Mouse (Mus musculus): Measurements from ENCODE around the gene Agpat1. TPM values are rescaled to one million over a fixed set of nuclear protein-coding genes. Genes with fewer than 3 reads are reported as not detected.

Gene Agpat1
- polyA plus RNA-seq, 1 experiment from 2014 or later = 42.6 TPM

- H3K4me1 ChIP-seq (ENCODE audit: control insufficient read depth, insufficient read depth, low read length) = peaks cover 50% of the 10 kb centered on the region
- ATAC-seq (ENCODE audit: insufficient read depth, low FRiP score) = no peak
- peak overlapping the region; percentile 66 for H3K9ac ChIP-seq (ENCODE audit: low read length)
- no peaks in the 10 kb centered on the region for H3K9me3 ChIP-seq (replicated peaks; ENCODE audit: control insufficient read depth, low read length)
- no peaks in the 10 kb centered on the region for H3K27me3 ChIP-seq (ENCODE audit: control insufficient read depth, insufficient read depth, low read length)
- H3K4me2 ChIP-seq (ENCODE audit: low read depth, low read length) = peak overlapping the region; percentile 80
- 38% methylated on average over 7 of the region's 7 CpGs for WGBS
- no peaks in the 10 kb centered on the region for H3K36me3 ChIP-seq (ENCODE audit: control insufficient read depth, insufficient read depth, low read length)
- peak overlapping the region; percentile 25 for H3K4me3 ChIP-seq (replicated peaks; ENCODE audit: low read length)
- H3K27ac ChIP-seq (ENCODE audit: low read length) = peak overlapping the region; percentile 99
Measured at GRCm38 (mm10) chr17:34589206-34589605, 14.9 kb upstream of the Agpat1 start.

GRCm38 (mm10) chr17:34589681-34590101, 14.4 kb upstream of the Agpat1 start, which contains the start of gene Gpsm3:
Gpsm3 (plus strand) TSS chr17:34589806.
- 12% methylated on average over 7 of the region's 7 CpGs for WGBS
- peak within 1 kb of the TSS; percentile 100 for H3K4me2 ChIP-seq (ENCODE audit: low read depth, low read length)
- H3K9ac ChIP-seq (ENCODE audit: low read length) = peak within 1 kb of the TSS; percentile 84
- H3K4me3 ChIP-seq (replicated peaks; ENCODE audit: low read length) = peak within 1 kb of the TSS; percentile 25
- peak within 1 kb of the TSS; percentile 99 for H3K27ac ChIP-seq (ENCODE audit: low read length)
- H3K27me3 ChIP-seq (ENCODE audit: control insufficient read depth, insufficient read depth, low read length) = no peaks in the 10 kb centered on the region
- peaks cover 55% of the 10 kb centered on the region for H3K4me1 ChIP-seq (ENCODE audit: control insufficient read depth, insufficient read depth, low read length)
- H3K36me3 ChIP-seq (ENCODE audit: control insufficient read depth, insufficient read depth, low read length) = peaks cover 3% of the 10 kb centered on the region; the same call in 1 of the 2 replicates
- no peaks in the 10 kb centered on the region for H3K9me3 ChIP-seq (replicated peaks; ENCODE audit: control insufficient read depth, low read length)
- no peak for ATAC-seq (ENCODE audit: insufficient read depth, low FRiP score)

- Histone ChIP-seq H3K27ac (ENCODE audit: low read length) (peak overlapping the region; percentile 99), H3K4me3 (replicated peaks; ENCODE audit: low read length) (peak overlapping the region; percentile 25), H3K4me2 (ENCODE audit: low read depth, low read length) (peak overlapping the region; percentile 80), H3K9ac (ENCODE audit: low read length) (peak overlapping the region; percentile 84), H3K36me3 (ENCODE audit: control insufficient read depth, insufficient read depth, low read length) (peaks cover 6% of the 10 kb centered on the region; the same call in 1 of the 2 replicates), H3K4me1 (ENCODE audit: control insufficient read depth, insufficient read depth, low read length) (peaks cover 59% of the 10 kb centered on the region), H3K9me3 (replicated peaks; ENCODE audit: control insufficient read depth, low read length) (no peaks in the 10 kb centered on the region), H3K27me3 (ENCODE audit: control insufficient read depth, insufficient read depth, low read length) (no peaks in the 10 kb centered on the region)
- 68% methylated on average over 15 of the region's 15 CpGs for WGBS
- ATAC-seq (ENCODE audit: insufficient read depth, low FRiP score) = no peak
Measured at GRCm38 (mm10) chr17:34590154-34590987, 13.7 kb upstream of the Agpat1 start.

- Histone ChIP-seq H3K27me3 (ENCODE audit: control insufficient read depth, insufficient read depth, low read length) (no peaks in the 10 kb centered on the region), H3K36me3 (ENCODE audit: control insufficient read depth, insufficient read depth, low read length) (peaks cover 14% of the 10 kb centered on the region; the same call in 1 of the 2 replicates), H3K4me3 (replicated peaks; ENCODE audit: low read length) (peak within 1 kb of the TSS; percentile 91), H3K9ac (ENCODE audit: low read length) (peak within 1 kb of the TSS; percentile 99), H3K4me1 (ENCODE audit: control insufficient read depth, insufficient read depth, low read length) (peaks cover 65% of the 10 kb centered on the region), H3K4me2 (ENCODE audit: low read depth, low read length) (peak within 1 kb of the TSS; percentile 80), H3K27ac (ENCODE audit: low read length) (peak within 1 kb of the TSS; percentile 99), H3K9me3 (replicated peaks; ENCODE audit: control insufficient read depth, low read length) (no peaks in the 10 kb centered on the region)
- 4% methylated on average over 21 of the region's 21 CpGs for WGBS
- ATAC-seq (ENCODE audit: insufficient read depth, low FRiP score) = peak; percentile 7; the same call in 1 of the 2 replicates
Measured at GRCm38 (mm10) chr17:34591029-34591993, 12.8 kb upstream of the Agpat1 start, which contains the start of gene Pbx2. Pbx2 (plus strand) TSS chr17:34591266.

GRCm38 (mm10) chr17:34591994-34592375, 12.1 kb upstream of the Agpat1 start:
- H3K9me3 ChIP-seq (replicated peaks; ENCODE audit: control insufficient read depth, low read length) = no peaks in the 10 kb centered on the region
- H3K9ac ChIP-seq (ENCODE audit: low read length) = peak overlapping the region; percentile 99
- peak; percentile 65 for ATAC-seq (ENCODE audit: insufficient read depth, low FRiP score)
- peaks cover 61% of the 10 kb centered on the region for H3K4me1 ChIP-seq (ENCODE audit: control insufficient read depth, insufficient read depth, low read length)
- peak overlapping the region; percentile 99 for H3K27ac ChIP-seq (ENCODE audit: low read length)
- WGBS = 1% methylated on average over 27 of the region's 35 CpGs
- H3K4me2 ChIP-seq (ENCODE audit: low read depth, low read length) = peak overlapping the region; percentile 80
- peaks cover 14% of the 10 kb centered on the region; the same call in 1 of the 2 replicates for H3K36me3 ChIP-seq (ENCODE audit: control insufficient read depth, insufficient read depth, low read length)
- peak overlapping the region; percentile 91 for H3K4me3 ChIP-seq (replicated peaks; ENCODE audit: low read length)
- no peaks in the 10 kb centered on the region for H3K27me3 ChIP-seq (ENCODE audit: control insufficient read depth, insufficient read depth, low read length)

GRCm38 (mm10) chr17:34592581-34593549, 11.2 kb upstream of the Agpat1 start:
- no peaks in the 10 kb centered on the region for H3K27me3 ChIP-seq (ENCODE audit: control insufficient read depth, insufficient read depth, low read length)
- peak overlapping the region; percentile 99 for H3K9ac ChIP-seq (ENCODE audit: low read length)
- 0 out of 2 replicates have a peak, but pooled peaks have one; percentile 0 for ATAC-seq (ENCODE audit: insufficient read depth, low FRiP score)
- peak overlapping the region; percentile 99 for H3K27ac ChIP-seq (ENCODE audit: low read length)
- WGBS = 1% methylated on average over 32 of the region's 32 CpGs
- peaks cover 67% of the 10 kb centered on the region for H3K4me1 ChIP-seq (ENCODE audit: control insufficient read depth, insufficient read depth, low read length)
- H3K36me3 ChIP-seq (ENCODE audit: control insufficient read depth, insufficient read depth, low read length) = peaks cover 14% of the 10 kb centered on the region; the same call in 1 of the 2 replicates
- H3K9me3 ChIP-seq (replicated peaks; ENCODE audit: control insufficient read depth, low read length) = no peaks in the 10 kb centered on the region
- peak overlapping the region; percentile 73 for H3K4me2 ChIP-seq (ENCODE audit: low read depth, low read length)
- H3K4me3 ChIP-seq (replicated peaks; ENCODE audit: low read length) = peak overlapping the region; percentile 91

- H3K27me3 ChIP-seq (ENCODE audit: control insufficient read depth, insufficient read depth, low read length) = no peaks in the 10 kb centered on the region
- peaks cover 14% of the 10 kb centered on the region; the same call in 1 of the 2 replicates for H3K36me3 ChIP-seq (ENCODE audit: control insufficient read depth, insufficient read depth, low read length)
- H3K4me3 ChIP-seq (replicated peaks; ENCODE audit: low read length) = peak overlapping the region; percentile 91
- H3K4me1 ChIP-seq (ENCODE audit: control insufficient read depth, insufficient read depth, low read length) = peaks cover 67% of the 10 kb centered on the region
- ATAC-seq (ENCODE audit: insufficient read depth, low FRiP score) = no peak
- no peaks in the 10 kb centered on the region for H3K9me3 ChIP-seq (replicated peaks; ENCODE audit: control insufficient read depth, low read length)
- H3K4me2 ChIP-seq (ENCODE audit: low read depth, low read length) = peak overlapping the region; percentile 73
- WGBS = 39% methylated on average over 33 of the region's 34 CpGs
- H3K9ac ChIP-seq (ENCODE audit: low read length) = peak overlapping the region; percentile 99
- peak overlapping the region; percentile 99 for H3K27ac ChIP-seq (ENCODE audit: low read length)
Measured at GRCm38 (mm10) chr17:34593752-34594525, 10.1 kb upstream of the Agpat1 start.
